Mouse (Mus musculus) lung, embryonic 16.5 days (tissue): ENCODE data around the gene Arxes2. TPM values are rescaled to one million over a fixed set of nuclear protein-coding genes. Genes with fewer than 3 reads are reported as not detected.
A peak's percentile ranks its signal among the peaks of the same experiment; 100 is the strongest.
"Not testable (repeated sequence)": the region's sequence is repeated elsewhere in the genome, so short reads cannot be mapped to it uniquely, and the experiment has no call there.

ENCODE experiments used
- ATAC-seq: fragments of 200-750 bp; cut with Nextera tagmentation; 2 replicates; pipeline ENCODE4 v1.8.0; 2017; ENCODE audit warnings: low read depth, mild to moderate bottlenecking, moderate library complexity
- H3K27ac ChIP-seq: fragments of 300-500 bp; sonication (generic); 2 replicates; pipeline ENCODE4 v1.5.1; 2014; ENCODE audit warnings: mild to moderate bottlenecking, control low read depth, low read length
- H3K27me3 ChIP-seq: fragments of 300-500 bp; sonication (generic); 2 replicates; pipeline ENCODE4 v1.6.1; 2014; ENCODE audit warnings: low read depth, low read length, mixed read lengths; ENCODE audit not compliant: control insufficient read depth, insufficient read depth
- H3K36me3 ChIP-seq: fragments of 300-500 bp; sonication (generic); 2 replicates; pipeline ENCODE4 v1.6.1; 2014; ENCODE audit warnings: low read length; ENCODE audit not compliant: control insufficient read depth, insufficient read depth
- H3K4me1 ChIP-seq: fragments of 300-500 bp; sonication (generic); replicated peaks from 2 replicates; pipeline ENCODE4 v1.6.1; 2014; ENCODE audit warnings: low read length, mixed read lengths; ENCODE audit not compliant: control insufficient read depth, insufficient read depth
- H3K4me2 ChIP-seq: fragments of 300-500 bp; sonication (generic); 2 replicates; pipeline ENCODE4 v1.6.1; 2014; ENCODE audit warnings: low read depth, low read length, control low read depth
- H3K4me3 ChIP-seq: fragments of 300-500 bp; sonication (generic); 2 replicates; pipeline ENCODE4 v1.5.1; 2014; ENCODE audit warnings: mild to moderate bottlenecking, low read length, control low read depth
- H3K9ac ChIP-seq: fragments of 300-500 bp; sonication (generic); 2 replicates; pipeline ENCODE4 v1.6.1; 2014; ENCODE audit warnings: low read length, control low read depth
- H3K9me3 ChIP-seq: fragments of 300-500 bp; sonication (generic); 2 replicates; pipeline ENCODE4 v1.6.1; 2016; ENCODE audit warnings: low read length; ENCODE audit not compliant: control insufficient read depth
- WGBS: fragments of 180-500 bp; shearing (Covaris S2); extraction: QIAGEN DNeasy Blood & Tissue Kit; methylation state at CpG from one replicate; pipeline ENCODE4 v1.1.7; 2014; 5-methylcytosine and 5-hydroxymethylcytosine counted together
- polyA plus RNA-seq: library from polyadenylated mRNA; unstranded; fragments of >200 nt; fragmentation: Nextera tagmentation; extraction: Ambion mirVana; gene quantifications from 2 replicates; pipeline ENCODE4 v1.2.1, GENCODE M21; 2015

Arxes2 gene
- polyA plus RNA-seq, 1 experiment from 2014 or later, result 48.4 TPM

- no peak for ATAC-seq
- no peak overlapping the region for H3K27ac ChIP-seq
- H3K9ac ChIP-seq, result no peak overlapping the region
- H3K27me3 ChIP-seq, result no peaks in the 10 kb centered on the region
- no peak overlapping the region for H3K4me3 ChIP-seq
- no peak overlapping the region for H3K4me2 ChIP-seq
- H3K4me1 ChIP-seq, result no peaks in the 10 kb centered on the region
- H3K9me3 ChIP-seq, result no peaks in the 10 kb centered on the region
- 67% methylated on average over 10 of the region's 10 CpGs for WGBS
- no peaks in the 10 kb centered on the region for H3K36me3 ChIP-seq
These were observed 19.8 kb upstream of the Arxes2 start for GRCm38 (mm10) chrX:135973597-135974423.

GRCm38 (mm10) chrX:135974424-135975225 lies 19.0 kb upstream of the Arxes2 start:
- 56% methylated on average over 20 of the region's 20 CpGs for WGBS
- Histone ChIP-seq H3K4me2 (no peak overlapping the region), H3K27me3 (no peaks in the 10 kb centered on the region), H3K9me3 (no peaks in the 10 kb centered on the region), H3K4me3 (no peak overlapping the region), H3K27ac (no peak overlapping the region), H3K36me3 (no peaks in the 10 kb centered on the region), H3K4me1 (no peaks in the 10 kb centered on the region), H3K9ac (no peak overlapping the region)
- ATAC-seq, result no peak

GRCm38 (mm10) chrX:135975226-135975552 lies 18.4 kb upstream of the Arxes2 start:
- no peak overlapping the region for H3K27ac ChIP-seq
- H3K36me3 ChIP-seq, result no peaks in the 10 kb centered on the region
- 22% methylated on average over 8 of the region's 8 CpGs for whole genome bisulfite sequencing
- no peaks in the 10 kb centered on the region for H3K27me3 ChIP-seq
- no peak overlapping the region for H3K9ac ChIP-seq
- no peak overlapping the region for H3K4me3 ChIP-seq
- H3K4me1 ChIP-seq, result no peaks in the 10 kb centered on the region
- no peak overlapping the region for H3K4me2 ChIP-seq
- peak; percentile 49; the same call in 1 of the 2 replicates for ATAC-seq
- no peaks in the 10 kb centered on the region for H3K9me3 ChIP-seq

GRCm38 (mm10) chrX:135984539-135985260 lies 8.9 kb upstream of the Arxes2 start:
- H3K36me3 ChIP-seq, result no peaks in the 10 kb centered on the region
- WGBS, result 65% methylated on average over 6 of the region's 6 CpGs
- H3K9me3 ChIP-seq, result no peaks in the 10 kb centered on the region
- H3K9ac ChIP-seq, result no peak overlapping the region
- H3K27ac ChIP-seq, result no peak overlapping the region
- no peak overlapping the region for H3K4me2 ChIP-seq
- ATAC-seq, result no peak
- 0 out of 2 replicates have a peak, but pooled peaks cover 2% of the 10 kb centered on the region for H3K4me1 ChIP-seq
- no peak overlapping the region for H3K4me3 ChIP-seq
- H3K27me3 ChIP-seq, result no peaks in the 10 kb centered on the region

- WGBS, result 97% methylated on average over 3 of the region's 3 CpGs
- no peaks in the 10 kb centered on the region for H3K9me3 ChIP-seq
- no peak overlapping the region for H3K4me2 ChIP-seq
- 0 out of 2 replicates have a peak, but pooled peaks cover 2% of the 10 kb centered on the region for H3K4me1 ChIP-seq
- ATAC-seq, result no peak
- H3K4me3 ChIP-seq, result no peak overlapping the region
- H3K9ac ChIP-seq, result no peak overlapping the region
- no peak overlapping the region for H3K27ac ChIP-seq
- H3K36me3 ChIP-seq, result no peaks in the 10 kb centered on the region
- H3K27me3 ChIP-seq, result no peaks in the 10 kb centered on the region
These were observed 7.4 kb upstream of the Arxes2 start for GRCm38 (mm10) chrX:135986267-135986666.

GRCm38 (mm10) chrX:135990661-135991060 lies 3.0 kb upstream of the Arxes2 start:
- H3K4me1 ChIP-seq, result no peaks in the 10 kb centered on the region
- H3K9ac ChIP-seq, result no peak overlapping the region
- no peaks in the 10 kb centered on the region for H3K9me3 ChIP-seq
- H3K27me3 ChIP-seq, result no peaks in the 10 kb centered on the region
- 68% methylated on average over 2 of the region's 2 CpGs for WGBS
- no peak overlapping the region for H3K27ac ChIP-seq
- no peak overlapping the region for H3K4me2 ChIP-seq
- no peak for ATAC-seq
- H3K36me3 ChIP-seq, result no peaks in the 10 kb centered on the region
- no peak overlapping the region for H3K4me3 ChIP-seq

- ATAC-seq, result peak; percentile 89
- H3K9ac ChIP-seq, H3K9me3 ChIP-seq, H3K36me3 ChIP-seq, H3K27me3 ChIP-seq, H3K4me1 ChIP-seq, H3K27ac ChIP-seq, H3K4me3 ChIP-seq, H3K4me2 ChIP-seq: not testable (repeated sequence)
- 75% methylated on average over 1 of the region's 3 CpGs for WGBS
These were observed 431 bp upstream of the Arxes2 start for GRCm38 (mm10) chrX:135993192-135993594.

DNA sequence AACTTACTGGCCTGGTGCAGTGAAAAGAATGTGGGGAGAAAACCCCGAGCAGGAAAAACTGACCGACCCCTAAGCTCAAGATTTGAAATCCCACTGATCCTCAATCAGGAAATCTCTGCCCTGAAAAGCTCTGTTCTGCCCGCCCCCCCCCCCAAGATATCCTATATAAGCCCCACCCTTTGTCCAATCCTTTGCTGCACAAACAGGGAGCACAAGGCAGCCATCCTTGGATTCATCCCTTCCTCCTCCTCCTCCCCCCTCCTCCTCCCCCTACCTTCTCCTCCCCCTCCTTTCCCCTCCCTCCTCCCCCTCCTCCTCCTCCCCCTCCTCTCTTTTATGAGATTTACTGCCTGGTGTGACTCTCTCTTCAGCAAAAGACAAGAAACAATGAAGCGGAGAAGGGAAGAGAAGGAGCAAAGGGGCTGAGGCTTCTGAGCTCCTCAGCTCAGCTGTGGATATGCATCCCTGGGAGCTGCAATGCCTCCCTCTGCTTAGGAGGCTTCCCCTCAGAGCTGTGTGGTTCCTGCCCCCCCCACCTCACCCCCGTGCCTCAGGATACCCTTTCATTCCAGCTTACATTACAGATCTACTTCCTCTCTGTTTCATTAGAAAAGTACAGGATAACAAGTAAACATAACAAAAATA lies 13.7 kb downstream of the Arxes2 start:
- Histone ChIP-seq H3K4me1 (no peaks in the 10 kb centered on the region), H3K27ac (no peak overlapping the region), H3K9ac (no peak overlapping the region), H3K27me3 (no peaks in the 10 kb centered on the region), H3K4me3 (no peak overlapping the region), H3K9me3 (no peaks in the 10 kb centered on the region), H3K4me2 (no peak overlapping the region), H3K36me3 (no peaks in the 10 kb centered on the region)
- WGBS, result 57% methylated on average over 4 of the region's 5 CpGs
- ATAC-seq, result no peak
